Mouse (Mus musculus) cortical plate, adult 2 months (tissue): ENCODE measurements around the gene Zfp109. TPM values are rescaled to one million over a fixed set of nuclear protein-coding genes. Genes with fewer than 3 reads are reported as not detected.

Experiments
- H3K27ac ChIP-seq: fragments of 200-500 bp; 2 replicates; pipeline ENCODE4 v1.5.1; 2012; ENCODE audit warnings: low read length, control low read depth, inconsistent platforms; ENCODE audit not compliant: insufficient read depth
- H3K4me1 ChIP-seq: fragments of 200-500 bp; 2 replicates; pipeline ENCODE4 v1.6.1; 2011; ENCODE audit warnings: low read length; ENCODE audit not compliant: control insufficient read depth, insufficient read depth
- H3K4me3 ChIP-seq: fragments of 200-500 bp; 2 replicates; pipeline ENCODE4 v1.5.1; 2011; ENCODE audit warnings: mild to moderate bottlenecking, low read length, control low read depth; ENCODE audit not compliant: insufficient read depth
- CTCF ChIP-seq: fragments of 200-500 bp; IDR thresholded peaks from 2 replicates; pipeline ENCODE4 v1.5.1; 2011; ENCODE audit warnings: mild to moderate bottlenecking, control low read depth, low read length; ENCODE audit not compliant: insufficient read depth; ENCODE audit errors: extremely low read depth
- POLR2A ChIP-seq: fragments of 200-500 bp; IDR thresholded peaks from 2 replicates; pipeline ENCODE4 v1.6.1; 2011; ENCODE audit warnings: mild to moderate bottlenecking, low read length, control low read depth; ENCODE audit not compliant: insufficient read depth; ENCODE audit errors: extremely low read depth
- polyA plus RNA-seq: library from polyadenylated mRNA; depleted of rRNA; stranded (reverse); fragments of >200 nt; gene quantifications from 2 replicates; pipeline ENCODE4 v1.2.3, GENCODE M21; 2012

Gene Zfp109
- polyA plus RNA-seq, 1 experiment: 5.8 TPM

- Histone ChIP-seq H3K4me3 (peak overlapping the region; percentile 52; the same call in 1 of the 2 replicates), H3K4me1 (no peaks in the 10 kb centered on the region), H3K27ac (no peak overlapping the region)
- TF ChIP-seq POLR2A (no peak), CTCF (no peak)
Measured at GRCm38 (mm10) chr7:24269256-24269655, 31.9 kb upstream of the Zfp109 start.

- no peaks in the 10 kb centered on the region for H3K4me1 ChIP-seq
Measured at GRCm38 (mm10) chr7:24268176-24269155, 31.1 kb upstream of the Zfp109 start.

GRCm38 (mm10) chr7:24260000-24260312 is 22.6 kb upstream of the Zfp109 start:
- no peak for TF ChIP-seq POLR2A
- H3K4me3 ChIP-seq: no peak overlapping the region
- no peak overlapping the region for H3K27ac ChIP-seq
- H3K4me1 ChIP-seq: peaks cover 3% of the 10 kb centered on the region; the same call in 1 of the 2 replicates

More at GRCm38 (mm10) chr7:24268176-24269155, 31.1 kb upstream of the Zfp109 start:
- no peak overlapping the region for H3K27ac ChIP-seq
- H3K4me3 ChIP-seq: no peak overlapping the region
- TF ChIP-seq CTCF: no peak
- no peak for TF ChIP-seq POLR2A

GRCm38 (mm10) chr7:24259306-24259999 is 22.1 kb upstream of the Zfp109 start:
- no peak overlapping the region for H3K27ac ChIP-seq
- peaks cover 3% of the 10 kb centered on the region; the same call in 1 of the 2 replicates for H3K4me1 ChIP-seq
- H3K4me3 ChIP-seq: no peak overlapping the region
- TF ChIP-seq CTCF (no peak), POLR2A (no peak)

- peak within 1 kb of the TSS; percentile 35; the same call in 1 of the 2 replicates for H3K27ac ChIP-seq
- H3K4me1 ChIP-seq: peaks cover 3% of the 10 kb centered on the region; the same call in 1 of the 2 replicates
- peak within 1 kb of the TSS; percentile 68 for H3K4me3 ChIP-seq
- TF ChIP-seq CTCF (no peak), POLR2A (peak; percentile 91)
Measured at GRCm38 (mm10) chr7:24254633-24255474, 17.5 kb upstream of the Zfp109 start, which contains the start of gene Zfp108. Gene Zfp108 (plus strand): TSS chr7:24254794.

- no peak overlapping the region for H3K27ac ChIP-seq
- peak overlapping the region; percentile 68; the same call in 1 of the 2 replicates for H3K4me3 ChIP-seq
- TF ChIP-seq CTCF (no peak), POLR2A (no peak)
- H3K4me1 ChIP-seq: peaks cover 3% of the 10 kb centered on the region; the same call in 1 of the 2 replicates
Measured at GRCm38 (mm10) chr7:24253779-24254615, 16.6 kb upstream of the Zfp109 start.

GRCm38 (mm10) chr7:24211343-24211742 is 26.0 kb downstream of the Zfp109 start, which contains the start of gene Zfp111:
Gene Zfp111 (minus strand): TSS chr7:24211443.
- TF ChIP-seq CTCF (no peak), POLR2A (no peak)
- no peak within 1 kb of the TSS for H3K4me3 ChIP-seq
- H3K4me1 ChIP-seq: no peaks in the 10 kb centered on the region
- no peak within 1 kb of the TSS for H3K27ac ChIP-seq

GRCm38 (mm10) chr7:24210296-24210695 is 27.1 kb downstream of the Zfp109 start:
- H3K27ac ChIP-seq: no peak overlapping the region
- no peak overlapping the region for H3K4me3 ChIP-seq
- TF ChIP-seq CTCF (no peak), POLR2A (no peak)
- H3K4me1 ChIP-seq: no peaks in the 10 kb centered on the region
